Mouse (Mus musculus) activated CD4-positive, CD25-positive, alpha-beta regulatory T cell, adult 9 weeks (primary cell): ENCODE measurements around the gene Zfp729a. TPM values are rescaled to one million over a fixed set of nuclear protein-coding genes. Genes with fewer than 3 reads are reported as not detected.

Experiments used
- polyA plus RNA-seq: library from polyadenylated mRNA; unstranded; fragments of 100-300 nt; shearing (Covaris generic); gene quantifications from one replicate; pipeline ENCODE4 v1.2.1, GENCODE M21; 2017

The Zfp729a gene
- polyA plus RNA-seq: 8.2 TPM

GRCm38 (mm10) chr13:67637294-67638007 lies at the start of gene Zfp729a, which contains the start of gene Gm49345:
Zfp729a (minus strand) TSS chr13:67637791.
Gm49345 (minus strand) TSS chr13:67637769.

GRCm38 (mm10) chr13:67686971-67687370 lies 49.4 kb upstream of the Zfp729a start, which contains the start of gene Zfp738:
Zfp738 (minus strand) TSS chr13:67687071.

GRCm38 (mm10) chr13:67609066-67609876 lies 28.3 kb downstream of the Zfp729a start, which contains the start of gene Zfp729b:
Zfp729b (minus strand) TSS chr13:67609707.

Other genes with a start within 250 kb of the Zfp729a start
- gene Zfp429, start 238.0 kb downstream of the Zfp729a start, polyA plus RNA-seq: 23.5 TPM
- 2.1 TPM for gene Zfp459, start 216.4 kb downstream of the Zfp729a start, polyA plus RNA-seq
- 21.5 TPM for gene Zfp874a, start 186.2 kb downstream of the Zfp729a start, polyA plus RNA-seq
- 15.3 TPM for gene Zfp874b, start 153.5 kb downstream of the Zfp729a start, polyA plus RNA-seq
- 17.2 TPM for gene Zfp58, start 137.2 kb downstream of the Zfp729a start, polyA plus RNA-seq
- gene Gm26965, start 111.6 kb downstream of the Zfp729a start, polyA plus RNA-seq: not detected
- 46.9 TPM for gene Zfp87, start 111.6 kb downstream of the Zfp729a start, polyA plus RNA-seq
- gene Zfp748, start 84.0 kb downstream of the Zfp729a start, polyA plus RNA-seq: 21.4 TPM
- gene Zfp729b, start 28.1 kb downstream of the Zfp729a start, polyA plus RNA-seq: 8.5 TPM
- gene Gm49345, start within 50 bp of the Zfp729a start, polyA plus RNA-seq: 6.1 TPM
- 21.9 TPM for gene Zfp738, start 49.3 kb upstream of the Zfp729a start, polyA plus RNA-seq
- 10.6 TPM for gene Zfp65, start 91.4 kb upstream of the Zfp729a start, polyA plus RNA-seq
- 11.7 TPM for gene Zfp85, start 117.4 kb upstream of the Zfp729a start, polyA plus RNA-seq
- gene Zfp493, start 141.9 kb upstream of the Zfp729a start, polyA plus RNA-seq: 3.0 TPM
- gene Zfp273, start 175.9 kb upstream of the Zfp729a start, polyA plus RNA-seq: 6.7 TPM
- 0.43 TPM for gene Gm10037, start 193.3 kb upstream of the Zfp729a start, polyA plus RNA-seq
- not detected for gene BC048507, start 225.5 kb upstream of the Zfp729a start, polyA plus RNA-seq